Mouse (Mus musculus) lung, adult 2 months (tissue): ENCODE data around the gene Ube2h. TPM values are rescaled to one million over a fixed set of nuclear protein-coding genes. Genes with fewer than 3 reads are reported as not detected.
"Not testable (repeated sequence)": the region's sequence is repeated elsewhere in the genome, so short reads cannot be mapped to it uniquely, and the experiment has no call there.

Experiments used
- DNase-seq: peaks from one replicate; pipeline ENCODE4 v3.0.0; 2022
- H3K4me1 ChIP-seq: fragments of 200-500 bp; 2 replicates; pipeline ENCODE4 v1.6.1; 2011; ENCODE audit warnings: low read length; ENCODE audit not compliant: control insufficient read depth, insufficient read depth
- H3K4me3 ChIP-seq: fragments of 200-500 bp; replicated peaks from 2 replicates; pipeline ENCODE3; 2011; ENCODE audit warnings: low read depth, mild to moderate bottlenecking, control low read depth, low read length; ENCODE audit errors: extremely low read depth
- CTCF ChIP-seq: fragments of 200-500 bp; IDR thresholded peaks from 2 replicates; pipeline ENCODE4 v1.5.1; 2011; ENCODE audit warnings: mild to moderate bottlenecking, low read length, control low read depth; ENCODE audit not compliant: insufficient read depth
- POLR2A ChIP-seq: fragments of 200-500 bp; IDR thresholded peaks from 2 replicates; pipeline ENCODE4 v1.6.1; 2011; ENCODE audit warnings: low read depth, mild to moderate bottlenecking, control low read depth, low read length, borderline replicate concordance; ENCODE audit errors: extremely low read depth
- WGBS: fragments of 180-500 bp; shearing (Covaris S2); methylation state at CpG from one replicate; pipeline ENCODE4 v1.1.7; 2018; 5-methylcytosine and 5-hydroxymethylcytosine counted together
- polyA plus RNA-seq: library from polyadenylated mRNA; depleted of rRNA; stranded (reverse); fragments of >200 nt; gene quantifications from 2 replicates; pipeline ENCODE4 v1.2.3, GENCODE M21; 2012

The Ube2h gene
- polyA plus RNA-seq, 1 experiment, result 59.9 TPM

- H3K4me3 ChIP-seq, result no peak overlapping the region
- TF ChIP-seq POLR2A (no peak), CTCF (no peak)
- no peak for DNase-seq
- 88% methylated on average over 5 of the region's 5 CpGs for WGBS
- 0 out of 2 replicates have a peak, but pooled peaks cover 2% of the 10 kb centered on the region for H3K4me1 ChIP-seq
Measured at GRCm38 (mm10) chr6:30330706-30331105, 26.4 kb upstream of the Ube2h start.

DNA sequence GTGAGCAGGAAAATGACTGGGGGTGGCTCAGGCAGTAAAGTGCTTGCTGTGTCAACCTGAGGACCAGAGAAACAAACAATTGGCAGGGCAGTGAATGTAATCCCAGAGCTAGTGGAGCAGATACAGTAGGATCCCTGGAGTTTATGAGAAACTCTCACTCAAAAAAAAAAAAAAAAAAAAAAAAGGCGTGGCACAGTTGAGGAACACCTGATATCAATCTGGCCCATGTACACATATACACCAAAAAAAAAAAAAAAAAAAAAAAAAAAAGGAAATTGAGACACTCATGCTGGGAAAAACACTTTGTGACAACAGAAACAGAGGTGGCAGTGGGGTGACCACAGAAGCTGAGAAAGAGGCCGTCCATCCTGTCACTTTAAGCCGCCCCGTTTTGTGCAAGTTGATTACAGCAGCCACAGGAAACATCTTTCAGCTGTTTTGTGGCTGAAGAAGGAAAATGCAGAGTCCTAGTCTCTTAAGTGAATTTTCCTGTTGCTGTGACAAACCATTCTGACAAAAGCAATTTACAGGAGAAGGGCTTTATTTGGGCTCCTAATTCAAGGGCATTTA, 21.7 kb upstream of the Ube2h start:
- WGBS, result 32% methylated on average over 4 of the region's 4 CpGs
- 0 out of 2 replicates have a peak, but pooled peaks cover 2% of the 10 kb centered on the region for H3K4me1 ChIP-seq
- no peak overlapping the region for H3K4me3 ChIP-seq
- DNase-seq, result no peak
- TF ChIP-seq POLR2A, result no peak
- TF ChIP-seq CTCF, result no peak

GRCm38 (mm10) chr6:30321002-30321401, 16.7 kb upstream of the Ube2h start:
- Histone ChIP-seq H3K4me3 (no peak overlapping the region), H3K4me1 (no peaks in the 10 kb centered on the region)
- no peak for DNase-seq
- no peak for TF ChIP-seq POLR2A
- no peak for TF ChIP-seq CTCF
- 46% methylated on average over 4 of the region's 4 CpGs for WGBS

GRCm38 (mm10) chr6:30319216-30319615, 14.9 kb upstream of the Ube2h start:
- H3K4me3 ChIP-seq, result no peak overlapping the region
- no peak for TF ChIP-seq POLR2A
- TF ChIP-seq CTCF, result no peak
- no peak for DNase-seq
- WGBS, result 60% methylated on average over 5 of the region's 5 CpGs
- H3K4me1 ChIP-seq, result no peaks in the 10 kb centered on the region

DNA sequence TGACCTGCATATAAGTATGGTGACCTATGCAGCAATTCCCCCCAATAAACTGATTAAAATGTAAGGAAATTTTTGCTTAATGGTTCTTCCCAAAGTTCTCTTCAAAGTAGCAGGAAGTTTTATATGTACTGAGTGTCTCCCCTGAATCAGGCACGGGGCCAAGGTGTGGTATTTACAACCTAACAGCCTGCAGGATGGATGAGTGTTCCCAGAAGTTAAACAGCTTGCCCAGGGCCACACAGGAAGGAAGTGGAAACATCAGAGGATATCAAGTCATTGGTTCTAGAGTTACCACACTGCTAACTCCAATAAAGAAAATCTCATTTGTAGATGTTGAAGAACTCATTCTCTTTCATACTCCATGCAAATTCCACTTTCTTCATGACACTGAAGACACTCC, 7.7 kb upstream of the Ube2h start:
- no peak for TF ChIP-seq POLR2A
- TF ChIP-seq CTCF, result no peak
- 38% methylated on average over 1 of the region's 1 CpGs for WGBS
- H3K4me3 ChIP-seq, result no peak overlapping the region
- H3K4me1 ChIP-seq, result no peaks in the 10 kb centered on the region
- no peak for DNase-seq

DNA sequence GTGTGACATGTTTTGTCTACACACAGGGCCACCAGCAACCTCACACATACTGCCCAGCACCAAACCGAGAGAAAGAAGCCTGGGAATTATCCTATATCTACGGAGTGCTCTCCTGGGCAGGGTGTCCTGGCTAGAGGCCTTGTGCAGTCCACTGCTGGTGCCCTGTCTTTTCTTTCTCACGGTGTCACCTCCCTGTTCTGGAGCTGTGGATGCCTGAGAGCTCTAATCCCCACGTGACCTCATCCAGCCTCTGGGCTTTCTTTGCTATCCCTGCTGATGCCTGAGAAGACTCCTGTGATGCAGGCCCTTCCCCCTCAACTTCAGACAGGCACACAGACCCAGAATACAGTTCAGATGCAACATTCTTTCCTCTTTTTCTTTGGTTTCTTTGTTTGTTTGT, 4.4 kb upstream of the Ube2h start:
- Histone ChIP-seq H3K4me1 (no peaks in the 10 kb centered on the region; the same call in 1 of the 2 replicates), H3K4me3 (no peak overlapping the region)
- no peak for DNase-seq
- 72% methylated on average over 4 of the region's 4 CpGs for WGBS
- TF ChIP-seq POLR2A, result no peak
- TF ChIP-seq CTCF, result no peak

DNA sequence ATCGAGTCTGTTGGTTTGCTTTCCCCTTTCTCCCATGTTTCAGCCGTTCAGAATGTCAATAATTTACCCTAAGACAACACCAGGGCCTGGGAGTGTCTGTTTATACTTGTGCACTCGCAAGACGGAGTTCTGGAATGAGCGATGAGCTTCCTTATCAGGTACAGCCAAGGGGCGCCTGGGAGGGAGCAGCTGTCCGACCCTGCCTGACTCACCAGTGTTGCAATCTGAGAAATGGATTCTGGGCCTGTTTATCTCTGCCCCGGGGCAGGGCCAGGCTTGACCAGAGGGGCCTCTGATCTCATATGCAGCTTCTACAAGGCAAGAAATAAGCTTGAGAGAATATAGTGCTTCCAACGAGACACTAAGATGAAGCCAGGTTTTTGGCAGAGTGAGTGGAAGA, 3.4 kb upstream of the Ube2h start:
- TF ChIP-seq POLR2A (no peak), CTCF (no peak)
- Histone ChIP-seq H3K4me3 (no peak overlapping the region), H3K4me1 (no peaks in the 10 kb centered on the region; the same call in 1 of the 2 replicates)
- WGBS, result 12% methylated on average over 9 of the region's 9 CpGs
- DNase-seq, result no peak

- peak overlapping the region; percentile 66 for H3K4me3 ChIP-seq
- 1% methylated on average over 59 of the region's 66 CpGs for WGBS
- not testable (repeated sequence) for H3K4me1 ChIP-seq, DNase-seq
Measured at GRCm38 (mm10) chr6:30303771-30304398, 454 bp downstream of the Ube2h start.

- DNase-seq, result peak; percentile 55
- H3K4me3 ChIP-seq, result peak overlapping the region; percentile 66
- peaks cover 8% of the 10 kb centered on the region; the same call in 1 of the 2 replicates for H3K4me1 ChIP-seq
- under 1% methylated on average over 11 of the region's 11 CpGs for WGBS
- TF ChIP-seq POLR2A (no peak), CTCF (no peak)
Measured at GRCm38 (mm10) chr6:30302781-30303631, 1.3 kb downstream of the Ube2h start.

- WGBS, result 7% methylated on average over 4 of the region's 4 CpGs
- DNase-seq, result no peak
- TF ChIP-seq POLR2A, result no peak
- peaks cover 8% of the 10 kb centered on the region; the same call in 1 of the 2 replicates for H3K4me1 ChIP-seq
- peak overlapping the region; percentile 65 for H3K4me3 ChIP-seq
Measured at GRCm38 (mm10) chr6:30302156-30302555, 2.2 kb downstream of the Ube2h start.
